Mouse (Mus musculus) heart, postnatal 10 days (tissue): ENCODE measurements around the gene Pla2g3. TPM values are rescaled to one million over a fixed set of nuclear protein-coding genes. Genes with fewer than 3 reads are reported as not detected.

Experiments
- DNase-seq, 2 experiments: peaks; one replicate each; pipeline ENCODE4 v3.0.0; 2021
- intact Hi-C: fragments of 180-260 bp; cut with DNase I; formaldehyde crosslinking; loops from one replicate; pipeline ENCODE4 v1.15.1; 2025
- total RNA-seq, 2 experiments: library from RNA; stranded (reverse); gene quantifications; 2 replicates each; pipeline ENCODE4 v1.2.3; 2021

The Pla2g3 gene
- total RNA-seq, 2 experiments from 2014 or later: 0.10 TPM; not detected in 1

DNA sequence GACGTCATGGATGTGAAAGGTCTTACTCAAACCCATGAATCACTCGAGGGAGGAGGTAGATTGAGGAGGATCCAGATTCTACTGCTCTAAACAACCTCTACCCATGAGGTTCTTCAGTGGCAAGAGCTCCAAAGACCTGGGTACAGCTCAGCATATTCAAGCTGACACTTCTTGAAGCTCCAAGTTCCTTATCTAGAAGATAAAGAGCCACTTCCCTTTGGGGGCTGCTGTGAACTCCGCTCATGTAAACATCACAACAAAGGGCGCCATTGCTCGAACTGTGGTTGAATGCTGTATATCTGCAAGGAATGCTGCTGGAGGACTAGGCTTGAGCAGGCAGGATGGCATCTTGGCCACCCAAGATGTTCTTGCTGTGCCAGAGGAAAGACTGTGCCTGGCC lies 952 bp downstream of the Pla2g3 start:
- intact Hi-C loops: no loop called here
- no peak for DNase-seq

DNA sequence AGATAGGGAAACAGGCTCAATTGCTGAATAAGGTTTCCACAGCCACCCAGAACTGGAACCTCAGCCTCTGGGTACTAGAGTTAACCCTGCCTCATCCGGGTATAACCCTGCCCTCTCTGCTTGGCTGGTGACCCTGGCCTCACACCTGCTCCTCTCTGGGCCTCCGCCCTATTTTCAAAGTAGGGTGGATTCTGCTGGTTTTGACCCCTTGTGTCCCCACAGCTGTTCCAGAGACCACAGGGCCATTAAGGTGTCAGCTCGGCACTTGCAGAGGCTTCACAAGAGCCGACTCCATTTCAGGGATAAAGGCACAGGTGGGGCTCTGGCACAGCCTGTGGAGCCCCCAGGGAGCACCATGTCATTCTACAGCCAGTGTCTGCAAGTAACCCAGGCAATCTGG lies 4.7 kb downstream of the Pla2g3 start:
- intact Hi-C loops: no loop called here
- DNase-seq: no peak

DNA sequence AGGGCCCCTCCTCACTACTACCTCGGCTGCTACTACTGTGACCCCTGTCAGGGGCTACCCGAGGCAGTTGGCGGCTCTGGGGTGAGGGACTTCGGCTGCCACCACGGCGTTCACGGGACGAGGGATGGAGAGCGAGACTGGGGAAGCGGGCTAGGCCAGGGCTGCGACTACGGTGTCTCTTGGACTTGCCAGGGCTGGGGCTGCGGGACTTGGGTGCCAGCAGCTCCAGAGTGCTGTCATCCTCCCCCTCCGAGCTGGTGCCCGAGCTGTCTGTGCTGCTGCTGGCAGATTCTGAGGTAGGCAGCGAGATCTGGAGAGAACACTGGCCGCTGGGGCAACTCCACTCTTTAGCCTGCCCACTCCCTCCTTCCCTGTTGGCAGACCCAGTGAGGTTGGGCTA lies 6.8 kb downstream of the Pla2g3 start:
- intact Hi-C loops: no loop called here
- DNase-seq: no peak

DNA sequence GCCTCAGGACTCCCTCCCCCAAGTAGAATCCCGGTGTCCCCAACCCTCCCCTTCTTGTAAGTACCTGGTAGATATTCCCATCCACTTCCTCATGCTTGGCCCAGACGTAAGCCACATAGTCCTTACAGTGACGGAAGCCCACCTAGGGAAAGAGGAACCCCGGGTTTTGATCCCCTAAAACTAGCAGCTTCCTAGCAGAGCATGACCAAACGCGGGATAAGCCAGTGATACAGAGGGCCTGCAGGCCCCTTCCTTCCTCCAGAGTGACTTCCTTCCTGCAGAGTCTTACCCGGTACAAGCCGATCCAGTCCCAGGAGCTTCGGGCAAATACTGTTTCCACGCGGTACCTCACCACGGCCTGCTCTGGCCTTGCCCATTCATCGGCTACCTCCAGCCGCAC lies 7.4 kb downstream of the Pla2g3 start:
- intact Hi-C loops: no loop called here
- no peak for DNase-seq

DNA sequence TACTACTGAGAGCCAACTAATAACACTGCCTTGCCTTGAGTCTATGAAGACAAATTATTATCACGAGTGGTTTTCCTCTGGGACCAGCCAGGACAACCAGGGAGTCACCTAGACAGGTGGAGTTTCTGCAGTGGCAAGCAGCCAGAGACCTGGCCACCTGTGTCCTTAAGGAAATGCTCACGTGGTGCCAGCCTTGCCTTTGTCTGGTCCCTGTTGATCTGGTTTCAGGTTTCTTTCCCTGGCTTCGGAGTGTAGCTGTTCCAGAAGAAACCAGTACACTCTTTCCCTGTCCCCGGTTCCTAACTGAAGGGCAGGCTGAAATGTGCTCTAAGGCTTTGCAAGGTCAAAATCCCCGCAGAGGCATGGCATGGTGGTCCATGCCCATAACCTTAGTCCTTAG lies 8.7 kb downstream of the Pla2g3 start:
- DNase-seq: no peak
- intact Hi-C loops: no loop called here

DNA sequence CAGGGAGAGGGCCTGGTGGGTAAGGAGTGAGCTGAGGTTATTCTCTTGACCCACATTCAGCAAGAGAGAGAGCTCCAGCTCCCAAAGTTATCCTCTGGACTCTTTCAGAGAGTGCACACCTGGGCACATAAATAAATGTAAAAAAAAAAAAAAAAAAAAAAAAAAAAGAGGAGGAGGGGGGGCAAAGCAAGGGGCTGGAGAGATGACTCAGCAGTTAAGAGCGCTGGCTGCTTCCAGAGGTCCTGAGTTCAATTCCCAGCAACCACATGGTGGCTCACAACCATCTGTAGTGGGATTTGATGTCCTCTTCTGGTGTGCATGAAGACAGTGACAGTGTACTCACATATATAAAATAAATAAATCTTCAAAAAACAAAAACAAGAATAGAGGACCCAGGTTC lies 9.2 kb downstream of the Pla2g3 start:
- intact Hi-C loops: no loop called here
- DNase-seq: no peak

DNA sequence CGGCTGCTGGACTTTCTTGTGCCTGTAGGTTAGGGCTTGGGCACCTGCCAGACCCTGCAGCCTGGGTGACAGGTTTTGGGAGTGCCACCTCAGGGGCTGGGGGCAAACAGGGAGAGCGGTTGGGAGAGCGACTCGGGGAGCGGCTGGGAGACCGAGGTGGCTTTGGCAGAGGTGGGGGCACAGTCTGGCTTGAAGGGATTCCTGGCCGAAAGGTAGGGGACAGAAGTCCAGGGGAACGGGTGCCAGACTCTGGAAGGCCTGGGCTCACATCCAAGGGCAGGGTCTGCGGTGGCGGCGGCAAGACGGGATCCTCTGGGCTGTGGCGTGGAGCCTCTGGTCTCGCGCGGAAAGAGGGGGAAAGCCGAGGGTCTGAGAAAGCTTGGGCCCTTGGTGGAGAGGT lies 14.0 kb downstream of the Pla2g3 start:
- no peak for DNase-seq

DNA sequence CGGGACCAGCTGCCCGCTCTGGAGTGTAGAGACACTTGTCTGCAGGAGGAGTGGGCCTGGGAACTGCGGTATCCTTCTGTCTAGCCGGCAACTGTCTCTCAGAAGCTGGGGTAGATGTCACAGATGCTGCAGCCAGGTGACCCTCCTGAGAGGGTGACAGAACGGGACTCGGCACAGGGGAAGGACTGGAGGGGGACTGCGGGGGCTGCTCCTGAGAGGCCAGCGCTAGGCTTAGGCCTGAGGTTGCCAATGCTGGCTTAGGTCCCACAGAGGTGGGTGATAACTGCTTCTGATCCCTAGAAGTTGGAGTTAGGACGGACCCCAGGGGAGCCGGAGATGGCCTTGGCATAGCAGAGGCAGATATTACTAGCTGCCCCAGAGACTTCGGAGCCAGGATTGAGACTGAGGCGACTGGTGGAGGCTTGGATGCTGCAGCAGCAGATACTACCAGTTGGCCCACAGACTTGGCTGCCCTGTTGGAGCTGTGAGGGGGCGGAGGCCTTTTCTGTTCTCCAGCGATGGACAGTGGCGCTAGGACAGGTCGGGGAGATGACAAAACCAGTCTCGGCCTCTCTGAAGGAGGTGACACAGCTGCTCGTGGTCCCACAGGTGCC lies 14.5 kb downstream of the Pla2g3 start:
- intact Hi-C loops: no loop called here
- no peak for DNase-seq

More for the DNA sequence above, 14.0 kb downstream of the Pla2g3 start:
- intact Hi-C loops: no loop called here

DNA sequence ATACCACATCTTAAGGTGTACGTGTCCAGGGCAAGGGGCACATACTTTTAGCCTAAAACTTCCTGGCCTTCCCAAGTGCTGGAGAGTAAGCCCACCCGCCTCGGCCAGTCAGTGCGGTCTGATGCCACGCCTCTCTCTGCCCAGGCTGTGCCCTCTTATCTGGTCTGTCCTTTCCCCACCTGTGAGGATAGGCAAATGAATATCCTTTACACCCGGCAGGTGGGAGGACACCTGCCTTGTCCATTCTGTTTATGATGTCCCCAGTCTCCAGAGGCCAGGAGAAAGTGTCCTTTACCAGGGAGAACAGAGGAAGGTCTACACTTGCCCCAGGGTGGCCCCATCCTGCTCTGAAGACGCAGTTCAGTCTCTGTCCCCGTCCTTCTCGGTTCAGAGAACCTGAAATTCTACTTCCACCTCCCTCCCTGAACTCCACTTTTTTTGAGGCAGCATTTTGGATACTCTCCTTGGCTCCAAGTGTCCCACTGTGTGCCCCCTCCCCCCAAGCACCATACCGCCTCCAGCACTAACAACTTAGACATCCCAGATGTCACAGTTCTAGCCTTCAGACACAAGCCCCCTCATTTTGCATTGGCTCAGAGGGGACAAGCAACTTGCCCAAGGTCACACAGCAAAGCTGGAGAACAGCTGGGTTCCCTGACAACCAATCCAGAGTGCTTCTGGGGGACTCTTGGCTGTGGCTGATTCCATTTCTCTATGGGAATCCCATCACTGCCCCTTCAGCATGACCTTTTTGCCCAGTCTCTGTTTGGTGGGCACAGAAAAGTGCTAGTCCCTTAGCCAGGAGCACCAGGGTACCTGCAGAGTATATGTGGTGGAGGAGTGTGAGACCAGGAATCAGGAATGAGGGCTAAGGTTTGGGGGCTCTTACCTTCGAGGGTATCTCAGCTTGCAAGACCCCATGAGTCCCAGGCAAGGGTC lies 15.9 kb downstream of the Pla2g3 start:
- intact Hi-C loops: no loop called here
- DNase-seq: no peak

DNA sequence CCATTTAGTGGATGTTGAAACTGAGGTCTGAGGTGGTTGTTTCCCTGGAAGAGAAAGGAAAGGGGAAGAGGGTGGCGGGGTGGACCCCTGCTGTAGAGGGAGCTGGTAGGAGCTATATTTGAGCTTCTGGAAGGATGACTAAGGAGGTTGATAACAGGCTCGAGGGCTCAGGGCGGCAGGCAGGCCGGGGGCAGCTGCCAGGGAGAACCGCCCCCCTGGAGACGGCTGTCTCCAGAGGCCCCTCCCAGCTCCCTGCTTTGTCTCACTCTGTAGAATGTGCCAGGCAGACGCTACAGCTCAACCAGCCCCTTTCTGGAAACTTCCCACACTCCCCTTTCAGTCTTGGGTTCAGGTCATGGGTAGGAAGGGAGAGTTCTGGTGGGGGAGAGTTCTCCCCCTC lies 20.1 kb downstream of the Pla2g3 start:
- DNase-seq: no peak
- intact Hi-C loops: no loop called here

DNA sequence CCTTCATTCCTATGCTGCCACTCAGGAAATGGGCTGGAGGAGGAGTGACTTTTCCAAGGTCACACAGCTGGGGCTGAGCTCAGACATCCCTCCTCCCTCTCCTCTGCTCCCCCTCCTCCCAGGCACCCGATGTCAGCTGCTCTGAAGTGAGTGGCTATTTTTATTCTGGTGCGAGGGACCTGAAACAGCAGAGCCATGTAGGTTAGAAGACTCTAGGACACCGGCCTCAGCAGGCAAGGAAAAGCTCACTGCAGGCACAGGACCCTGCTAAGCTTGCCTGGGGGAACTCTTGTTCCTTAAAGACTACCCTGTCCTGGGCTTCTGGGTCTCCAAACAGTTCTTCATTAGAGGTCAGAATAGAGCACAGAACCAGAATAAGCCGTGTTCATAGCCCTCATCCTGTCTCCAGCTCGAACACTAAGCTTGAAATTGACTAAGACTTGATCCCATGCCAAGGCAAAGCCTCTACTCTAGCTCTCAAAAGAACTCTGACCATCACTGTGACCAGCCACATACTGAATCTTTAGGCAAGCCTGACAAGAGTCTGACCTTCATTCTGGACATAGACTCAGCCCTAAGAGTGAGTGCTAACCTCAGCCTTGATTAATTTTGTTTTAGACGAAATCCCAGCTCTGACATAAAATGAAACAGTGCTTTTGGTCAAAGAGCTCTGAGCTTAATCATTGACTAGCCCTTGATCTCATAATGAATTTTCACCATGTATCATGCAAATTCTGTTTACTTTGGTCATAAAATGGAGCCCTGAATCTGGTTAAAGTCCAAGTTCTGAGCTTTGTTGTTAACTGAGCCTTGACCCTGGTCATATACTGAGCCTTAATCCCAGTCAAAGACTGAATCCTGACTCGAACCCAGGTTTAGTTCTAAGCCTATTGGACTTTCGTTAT lies 21.3 kb downstream of the Pla2g3 start:
- intact Hi-C loops: loop anchor here (5.0 kb wide), 3 partner anchors 52 to 162 kb away; no protein-coding TSS in a partner anchor
- DNase-seq: peak; percentile 58 to 67

DNA sequence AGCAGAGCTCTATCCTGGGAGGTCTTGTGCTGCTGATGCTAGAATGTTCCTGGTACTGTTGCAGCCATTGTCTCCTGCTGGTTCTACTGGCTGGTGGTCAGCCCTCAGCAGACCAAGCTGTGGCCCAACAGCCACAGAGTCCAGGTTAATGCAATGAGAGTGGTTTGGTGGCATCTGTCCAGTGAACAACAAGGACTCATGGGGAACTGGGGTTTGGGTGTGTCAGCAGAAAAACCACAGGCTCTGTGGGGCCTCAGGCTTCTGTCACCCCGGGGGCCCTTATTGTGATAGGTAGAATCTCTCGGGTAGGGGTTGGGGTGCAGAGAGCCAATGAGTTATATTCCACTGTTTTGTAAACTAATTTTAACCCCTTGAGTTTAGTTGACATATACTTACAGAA lies 22.2 kb downstream of the Pla2g3 start:
- DNase-seq: no peak
- intact Hi-C loops: loop anchor here (5.0 kb wide), 3 partner anchors 53 to 163 kb away; no protein-coding TSS in a partner anchor

DNA sequence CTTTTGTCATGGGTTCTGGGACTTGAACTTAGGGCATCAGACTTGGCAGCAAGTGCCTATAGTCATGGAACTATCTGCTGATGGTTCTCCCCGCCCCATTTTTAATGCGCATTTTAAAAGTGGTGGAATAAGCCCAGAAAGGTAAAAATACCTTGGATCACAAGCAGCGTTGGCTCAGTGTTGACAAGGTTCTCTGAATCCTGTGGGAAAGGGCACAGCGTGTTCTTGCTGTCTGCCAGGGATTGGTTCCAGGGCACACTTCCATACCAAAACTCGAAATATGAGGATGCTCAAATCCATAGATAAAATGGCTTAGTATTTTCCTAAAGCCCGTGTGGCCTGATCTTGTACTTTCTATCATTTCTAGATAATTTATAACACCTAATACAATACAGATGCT lies 25.2 kb downstream of the Pla2g3 start:
- no peak for DNase-seq
- intact Hi-C loops: loop anchor here (5.0 kb wide), 3 partner anchors 56 to 166 kb away; no protein-coding TSS in a partner anchor

DNA sequence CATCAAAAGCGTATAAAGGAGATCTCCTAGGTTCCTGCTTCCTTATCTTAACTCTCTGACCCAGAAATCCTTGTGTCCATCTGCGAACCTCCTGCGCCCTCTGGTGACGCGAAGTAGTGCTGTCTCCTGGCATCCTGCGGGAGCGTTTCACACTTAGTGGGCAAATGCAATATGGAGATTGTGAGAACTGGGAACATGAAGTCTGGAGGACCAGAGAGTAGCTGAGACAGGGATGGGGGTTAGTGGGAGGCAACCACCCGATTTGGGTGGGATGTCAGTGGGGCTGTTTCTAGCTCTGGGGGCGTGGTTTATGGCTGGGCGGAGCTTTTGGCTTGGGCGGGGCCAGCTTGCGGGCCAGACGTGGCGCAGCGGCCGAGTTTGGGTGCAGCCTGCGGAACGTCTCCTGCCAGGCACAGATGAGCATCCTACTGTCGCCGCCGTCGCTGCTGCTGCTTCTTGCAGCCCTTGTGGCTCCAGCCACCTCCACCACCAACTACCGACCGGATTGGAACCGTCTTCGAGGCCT lies 26.5 kb downstream of the Pla2g3 start, which contains the start of gene Selenom:
TSS of gene Selenom (plus strand) at position 156 of the 526 bp plus-strand sequence.
- intact Hi-C loops: loop anchor here (1.0 to 5.0 kb wide), 4 partner anchors 42 to 167 kb away; no protein-coding TSS in a partner anchor
- peak; percentile 93 for DNase-seq

DNA sequence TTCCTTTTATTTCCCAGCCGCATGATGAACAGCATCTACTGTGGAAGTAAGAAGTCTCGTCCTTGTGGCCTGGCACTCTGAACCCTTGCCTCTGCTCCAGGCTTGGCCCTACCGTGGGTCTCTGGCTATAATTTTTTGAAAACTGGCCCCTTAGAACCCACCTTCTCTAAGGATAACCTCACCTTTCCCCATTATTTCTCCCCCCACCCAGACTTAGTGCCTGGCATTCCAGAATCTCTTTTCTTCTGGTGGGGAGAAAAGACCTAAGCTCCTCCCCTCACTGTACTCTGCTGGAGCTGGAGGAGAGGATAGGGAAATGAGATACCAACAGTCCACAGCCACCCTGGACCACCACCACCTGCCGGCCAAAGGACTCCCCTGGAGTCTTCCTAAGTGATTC lies 27.1 kb downstream of the Pla2g3 start:
- no peak for DNase-seq
- intact Hi-C loops: no loop called here

DNA sequence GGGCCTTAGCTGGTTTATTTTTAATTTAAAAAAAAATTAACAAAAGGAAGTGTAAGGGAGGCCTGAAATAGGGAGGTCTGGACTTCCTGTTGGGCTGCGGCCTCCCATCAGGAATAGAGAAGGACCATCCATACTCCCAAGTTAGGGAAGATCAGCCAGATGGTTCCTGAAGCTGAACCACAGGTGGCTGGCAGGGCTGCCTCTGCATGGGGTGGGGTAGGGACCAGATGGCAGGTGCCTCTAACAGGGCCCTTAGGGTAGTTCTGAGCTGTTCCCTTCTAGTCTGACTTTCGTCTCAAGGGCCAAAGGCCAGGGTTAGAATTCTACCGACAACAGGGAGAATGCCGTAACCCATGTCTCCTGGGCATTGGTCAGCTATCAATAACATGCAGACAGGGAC lies 27.6 kb downstream of the Pla2g3 start:
- no peak for DNase-seq
- intact Hi-C loops: no loop called here

DNA sequence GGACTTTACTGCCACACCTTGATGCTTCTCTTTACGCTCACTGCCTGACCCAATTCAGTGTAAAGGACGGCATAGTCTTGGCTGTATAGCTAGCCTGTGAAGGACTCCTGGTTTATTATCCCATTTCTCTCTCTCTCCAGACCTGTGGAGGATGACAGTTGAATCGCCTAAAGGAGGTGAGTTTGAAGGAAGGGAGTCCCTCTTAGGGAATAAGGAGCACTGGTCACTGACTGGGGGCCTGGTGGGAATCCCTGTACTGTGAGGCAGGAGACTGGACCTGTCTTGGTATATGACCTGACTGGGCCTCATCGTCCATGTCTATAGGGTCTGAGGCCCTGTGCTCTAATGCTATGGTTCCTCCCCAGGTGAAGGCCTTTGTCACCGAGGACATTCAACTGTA lies 28.0 kb downstream of the Pla2g3 start:
- DNase-seq: no peak
- intact Hi-C loops: no loop called here

DNA sequence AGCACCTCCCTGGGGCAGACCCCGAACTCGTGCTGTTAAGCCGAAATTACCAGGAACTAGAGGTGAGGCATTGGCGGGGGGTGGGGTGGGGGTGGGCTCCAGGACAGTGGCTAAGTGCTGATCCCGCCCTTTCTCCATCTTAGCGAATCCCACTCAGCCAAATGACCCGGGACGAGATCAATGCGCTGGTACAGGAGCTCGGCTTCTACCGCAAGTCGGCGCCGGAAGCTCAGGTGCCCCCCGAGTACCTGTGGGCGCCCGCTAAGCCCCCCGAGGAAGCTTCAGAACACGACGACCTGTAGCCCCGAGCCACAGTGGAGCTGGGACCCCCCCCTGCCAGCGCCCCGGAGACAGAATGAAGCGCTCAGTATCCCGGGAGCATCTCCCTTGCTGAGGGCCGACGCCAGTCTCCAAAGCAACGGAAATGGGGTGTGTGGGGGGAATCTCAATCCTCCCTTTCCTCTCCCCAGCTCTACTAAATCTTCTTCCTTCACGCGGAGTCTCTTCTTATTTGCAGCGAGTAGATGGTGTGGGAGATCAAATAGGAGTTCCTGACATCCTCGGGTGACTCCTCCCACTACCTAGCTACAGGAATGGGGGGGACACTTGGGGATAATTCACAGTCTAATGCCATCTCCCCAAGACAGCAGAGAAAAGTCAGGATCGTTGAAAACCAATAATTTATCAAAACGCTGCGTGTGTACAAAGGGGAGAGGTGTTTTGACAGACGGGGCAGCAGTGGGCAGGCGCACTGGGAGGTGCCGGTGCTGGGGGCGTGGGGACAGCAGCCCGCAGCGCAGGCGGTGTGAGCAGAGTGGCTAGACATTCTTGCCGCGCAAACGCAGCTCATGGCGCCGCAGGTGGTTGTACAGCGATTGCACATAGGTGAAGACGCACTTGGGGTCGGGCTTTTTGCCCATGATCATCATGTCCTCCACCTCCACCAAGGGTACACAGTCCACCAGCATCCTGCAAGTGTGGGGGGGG lies 29.1 kb downstream of the Pla2g3 start:
- DNase-seq: peak; percentile 59 to 65

More for the DNA sequence above, 29.1 kb downstream of the Pla2g3 start:
- intact Hi-C loops: no loop called here
